Mouse (Mus musculus) C2C12 (cell line): ENCODE data around the gene Lpp. TPM values are rescaled to one million over a fixed set of nuclear protein-coding genes. Genes with fewer than 3 reads are reported as not detected.

Experiments used
- H3K27me3 ChIP-seq: one replicate; pipeline ENCODE4 v1.6.1; 2011; ENCODE audit not compliant: control insufficient read depth, insufficient read depth, insufficient read length
- H3K36me3 ChIP-seq: one replicate; pipeline ENCODE4 v1.6.1; 2011; ENCODE audit not compliant: control insufficient read depth, insufficient read depth
- H3K4me3 ChIP-seq: one replicate; pipeline ENCODE4 v1.5.1; 2011; ENCODE audit warnings: mild to moderate bottlenecking, control low read depth; ENCODE audit not compliant: poor library complexity, insufficient read depth, severe bottlenecking
- H3K79me2 ChIP-seq: one replicate; pipeline ENCODE4 v1.6.1; 2011; ENCODE audit not compliant: control insufficient read depth, insufficient read depth
- H3K79me3 ChIP-seq: one replicate; pipeline ENCODE4 v1.6.1; 2011; ENCODE audit warnings: low read depth, control low read depth
- H3ac ChIP-seq: one replicate; pipeline ENCODE3; 2011; ENCODE audit warnings: low read depth; ENCODE audit not compliant: control insufficient read depth, insufficient read length
- CEBPB ChIP-seq: IDR thresholded peaks from one replicate; pipeline ENCODE4 v1.6.1; 2011; ENCODE audit warnings: low read depth, mild to moderate bottlenecking, control low read depth, moderate library complexity
- CTCF ChIP-seq: IDR thresholded peaks from one replicate; pipeline ENCODE4 v1.5.1; 2011; ENCODE audit not compliant: control insufficient read depth, insufficient read depth, insufficient read length
- FOSL1 ChIP-seq: IDR thresholded peaks from one replicate; pipeline ENCODE4 v1.8.0; 2011; ENCODE audit warnings: mild to moderate bottlenecking, low read length; ENCODE audit not compliant: poor library complexity, insufficient read depth, severe bottlenecking
- MAX ChIP-seq: IDR thresholded peaks from one replicate; pipeline ENCODE4 v1.6.1; 2011; ENCODE audit warnings: mild to moderate bottlenecking, control low read depth
- MYOD1 ChIP-seq: IDR thresholded peaks from one replicate; pipeline ENCODE4 v1.6.1; 2011; ENCODE audit warnings: low read depth; ENCODE audit not compliant: control insufficient read depth, insufficient read length
- MYOG ChIP-seq: IDR thresholded peaks from one replicate; pipeline ENCODE4 v1.6.1; 2011; ENCODE audit not compliant: control insufficient read depth, insufficient read length; ENCODE audit errors: extremely low read depth
- USF1 ChIP-seq: IDR thresholded peaks from one replicate; pipeline ENCODE4 v1.6.1; 2011; ENCODE audit warnings: low read depth, mild to moderate bottlenecking, control low read depth, moderate library complexity
- polyA plus RNA-seq: library from polyadenylated mRNA; unstranded; fragments of >200 nt; fragmentation: generic; extraction: Trizol; gene quantifications from one replicate; pipeline ENCODE4 v1.2.1, GENCODE M21; 2012; ENCODE audit warnings: missing spikeins

The Lpp gene
- polyA plus RNA-seq, 1 experiment: 9.6 TPM

- TF ChIP-seq CEBPB (no peak), USF1 (no peak), MAX (no peak), MYOG (no peak), CTCF (no peak), FOSL1 (no peak), MYOD1 (no peak)
- Histone ChIP-seq H3K27me3 (no peaks in the 10 kb centered on the region), H3K36me3 (no peaks in the 10 kb centered on the region), H3K79me2 (no peaks in the 10 kb centered on the region), H3ac (no peak overlapping the region), H3K79me3 (no peaks in the 10 kb centered on the region), H3K4me3 (no peak overlapping the region)
Observed at GRCm38 (mm10) chr16:24353816-24354215, 39.5 kb upstream of the Lpp start.

GRCm38 (mm10) chr16:24361667-24362066, 31.6 kb upstream of the Lpp start:
- Histone ChIP-seq H3ac (no peak overlapping the region), H3K79me3 (no peaks in the 10 kb centered on the region), H3K79me2 (no peaks in the 10 kb centered on the region), H3K36me3 (no peaks in the 10 kb centered on the region), H3K4me3 (no peak overlapping the region), H3K27me3 (no peaks in the 10 kb centered on the region)
- TF ChIP-seq CTCF: no peak
- TF ChIP-seq CEBPB: no peak
- TF ChIP-seq MYOG: no peak
- TF ChIP-seq MYOD1: no peak
- TF ChIP-seq USF1: no peak
- no peak for TF ChIP-seq FOSL1
- TF ChIP-seq MAX: no peak

GRCm38 (mm10) chr16:24364030-24364687, 29.1 kb upstream of the Lpp start:
- Histone ChIP-seq H3K79me2 (no peaks in the 10 kb centered on the region), H3K36me3 (no peaks in the 10 kb centered on the region), H3ac (no peak overlapping the region), H3K79me3 (no peaks in the 10 kb centered on the region), H3K27me3 (no peaks in the 10 kb centered on the region), H3K4me3 (no peak overlapping the region)
- no peak for TF ChIP-seq MYOG
- no peak for TF ChIP-seq MYOD1
- TF ChIP-seq MAX: no peak
- TF ChIP-seq CEBPB: no peak
- no peak for TF ChIP-seq CTCF
- no peak for TF ChIP-seq USF1
- TF ChIP-seq FOSL1: no peak

GRCm38 (mm10) chr16:24365900-24366299, 27.4 kb upstream of the Lpp start:
- Histone ChIP-seq H3K27me3 (no peaks in the 10 kb centered on the region), H3K79me3 (no peaks in the 10 kb centered on the region), H3K36me3 (no peaks in the 10 kb centered on the region), H3K79me2 (no peaks in the 10 kb centered on the region), H3K4me3 (no peak overlapping the region), H3ac (no peak overlapping the region)
- TF ChIP-seq MYOG (no peak), MYOD1 (no peak), FOSL1 (no peak), CEBPB (no peak), CTCF (no peak), USF1 (no peak)

GRCm38 (mm10) chr16:24367071-24367470, 26.2 kb upstream of the Lpp start:
- no peak for TF ChIP-seq MYOG
- TF ChIP-seq FOSL1: no peak
- no peak for TF ChIP-seq CEBPB
- no peak for TF ChIP-seq MYOD1
- TF ChIP-seq USF1: no peak
- TF ChIP-seq CTCF: no peak
- no peak for TF ChIP-seq MAX
- H3ac ChIP-seq: no peak overlapping the region
- H3K79me3 ChIP-seq: no peaks in the 10 kb centered on the region
- no peak overlapping the region for H3K4me3 ChIP-seq
- no peaks in the 10 kb centered on the region for H3K36me3 ChIP-seq
- no peaks in the 10 kb centered on the region for H3K27me3 ChIP-seq
- no peaks in the 10 kb centered on the region for H3K79me2 ChIP-seq
